Mouse (Mus musculus) CH12.LX (cell line): ENCODE measurements around the gene Slc23a2.

Source experiments
- CTCF ChIP-seq, 2 experiments: IDR thresholded peaks in 1 of 2; conservative IDR thresholded peaks in 1 of 2; 2 replicates each; pipeline ENCODE4 v1.5.1; 2011 to 2012; ENCODE audit warnings: low read depth in 2 of 2, low read length in 2 of 2, improper control_type of control experiment in 1 of 2, inconsistent platforms in 1 of 2, mild to moderate bottlenecking in 1 of 2, moderate library complexity in 1 of 2
- ELF1 ChIP-seq: IDR thresholded peaks from 2 replicates; pipeline ENCODE4 v1.6.1; 2014; ENCODE audit warnings: low read depth, mild to moderate bottlenecking, inconsistent platforms, low read length, improper control_type of control experiment
- GABPA ChIP-seq: IDR thresholded peaks from 2 replicates; pipeline ENCODE4 v1.6.1; 2012; ENCODE audit warnings: low read depth, low read length, improper control_type of control experiment, inconsistent platforms; ENCODE audit not compliant: insufficient replicate concordance
- KAT2A ChIP-seq: IDR thresholded peaks from 2 replicates; pipeline ENCODE4 v1.6.1; 2012; ENCODE audit warnings: low read length, improper control_type of control experiment, inconsistent platforms; ENCODE audit not compliant: insufficient replicate concordance
- MAX ChIP-seq: IDR thresholded peaks from 2 replicates; pipeline ENCODE4 v1.6.1; 2011; ENCODE audit warnings: low read length, improper control_type of control experiment
- MXI1 ChIP-seq: IDR thresholded peaks from 2 replicates; pipeline ENCODE4 v1.6.1; 2011; ENCODE audit warnings: mild to moderate bottlenecking, low read depth, low read length, improper control_type of control experiment
- POLR2A ChIP-seq: IDR thresholded peaks from 2 replicates; pipeline ENCODE4 v1.6.1; 2011; ENCODE audit warnings: low read depth, mild to moderate bottlenecking, improper control_type of control experiment, low read length
- SIN3A ChIP-seq: IDR thresholded peaks from 2 replicates; pipeline ENCODE4 v1.6.1; 2012; ENCODE audit warnings: low read length, improper control_type of control experiment, inconsistent platforms
- TCF12 ChIP-seq: IDR thresholded peaks from 2 replicates; pipeline ENCODE4 v1.6.1; 2014; ENCODE audit warnings: low read depth, mild to moderate bottlenecking, inconsistent platforms, low read length, improper control_type of control experiment
- ZNF384 ChIP-seq: IDR thresholded peaks from 2 replicates; pipeline ENCODE4 v1.6.1; 2012; ENCODE audit warnings: low read depth, low read length, improper control_type of control experiment, inconsistent platforms

- TF ChIP-seq POLR2A (peak; percentile 78), KAT2A (0 out of 2 replicates have a peak, but pooled peaks have one; percentile 36), CTCF (conservative IDR thresholded peaks at IDR 0.05 in 1 of 2, IDR thresholded peaks at IDR 0.05 in 1 of 2; ENCODE audit: low read depth in 2 of 2, low read length in 2 of 2) (no peak), GABPA (no peak), SIN3A (peak; percentile 91), TCF12 (peak; percentile 99), ZNF384 (no peak), MAX (peak; percentile 65), ELF1 (peak; percentile 89), MXI1 (peak; percentile 95)
Observed at GRCm38 (mm10) chr2:132020991-132021541, 123.8 kb downstream of the Slc23a2 start.
